Mouse (Mus musculus) ES-E14 (cell line): ENCODE data around the gene Atp6ap1l.

Experiments used
- CHD2 ChIP-seq: IDR thresholded peaks from 2 replicates; pipeline ENCODE4 v1.6.1; 2014; ENCODE audit warnings: mild to moderate bottlenecking, low read depth, low read length, inconsistent platforms
- HCFC1 ChIP-seq: IDR thresholded peaks from 2 replicates; pipeline ENCODE4 v1.6.1; 2012; ENCODE audit warnings: low read length, inconsistent platforms, borderline replicate concordance; ENCODE audit not compliant: insufficient read depth
- MAFK ChIP-seq: IDR thresholded peaks from 2 replicates; pipeline ENCODE4 v1.6.1; 2014; ENCODE audit warnings: mild to moderate bottlenecking, low read depth, low read length, inconsistent platforms; ENCODE audit not compliant: insufficient read depth
- ZNF384 ChIP-seq: IDR thresholded peaks from 2 replicates; pipeline ENCODE4 v1.6.1; 2012; ENCODE audit warnings: low read depth, low read length, inconsistent platforms

DNA sequence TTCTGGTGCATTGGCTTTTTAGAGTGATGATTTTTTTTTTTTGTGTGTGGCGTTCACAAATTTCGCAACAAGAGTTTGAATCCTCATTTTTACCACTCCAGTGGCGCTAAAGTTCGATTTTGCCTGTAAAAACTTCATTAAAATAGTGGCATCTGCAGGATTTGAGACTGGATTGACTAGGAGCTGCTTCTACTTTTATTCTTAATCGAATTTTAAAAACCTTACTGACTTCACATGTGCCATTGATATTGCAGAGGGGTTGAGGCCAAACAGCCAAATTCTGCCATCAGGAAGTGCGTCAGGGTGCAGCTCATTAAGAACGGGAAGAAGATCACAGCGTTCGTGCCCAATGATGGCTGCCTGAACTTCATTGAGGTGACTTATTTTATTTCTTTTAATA, 18.9 kb upstream of the Atp6ap1l start:
- TF ChIP-seq CHD2 (no peak), MAFK (no peak), ZNF384 (no peak), HCFC1 (no peak)
